Mouse (Mus musculus): ENCODE measurements around the gene Phf20. TPM values are rescaled to one million over a fixed set of nuclear protein-coding genes. Genes with fewer than 3 reads are reported as not detected.
A peak's percentile ranks its signal among the peaks of the same experiment; 100 is the strongest.

Gene Phf20
- polyA plus RNA-seq, 1 experiment from 2014 or later = 83.9 TPM

- H3K4me2 ChIP-seq (ENCODE audit: low read depth) = no peak overlapping the region
- H3K27ac ChIP-seq (ENCODE audit: low read depth, low read length) = no peak overlapping the region
- no peak overlapping the region for H3K4me3 ChIP-seq (ENCODE audit: low read depth, low read length)
- no peak for ATAC-seq (ENCODE audit: insufficient read depth, low FRiP score, low TSS enrichment)
- H3K27me3 ChIP-seq (ENCODE audit: control insufficient read depth, insufficient read depth, low read length) = no peaks in the 10 kb centered on the region
- WGBS = 79% methylated on average over 8 of the region's 8 CpGs
- H3K9me3 ChIP-seq (ENCODE audit: control insufficient read depth, low read length) = no peaks in the 10 kb centered on the region
- H3K9ac ChIP-seq (ENCODE audit: low read length) = no peak overlapping the region
- no peak for DNase-seq (ENCODE audit: low spot score)
- no peaks in the 10 kb centered on the region for H3K4me1 ChIP-seq (ENCODE audit: control insufficient read depth, insufficient read depth, low read length)
- no peaks in the 10 kb centered on the region for H3K36me3 ChIP-seq (ENCODE audit: control insufficient read depth, insufficient read depth, low read length)
Measured at GRCm38 (mm10) chr2:156352413-156353165, 156.3 kb downstream of the Phf20 start.

- H3K36me3 ChIP-seq (ENCODE audit: control insufficient read depth, insufficient read depth, low read length) = no peaks in the 10 kb centered on the region
- no peaks in the 10 kb centered on the region for H3K27me3 ChIP-seq (ENCODE audit: control insufficient read depth, insufficient read depth, low read length)
- no peak overlapping the region for H3K9ac ChIP-seq (ENCODE audit: low read length)
- no peak overlapping the region for H3K27ac ChIP-seq (ENCODE audit: low read depth, low read length)
- no peak overlapping the region for H3K4me2 ChIP-seq (ENCODE audit: low read depth)
- H3K4me1 ChIP-seq (ENCODE audit: control insufficient read depth, insufficient read depth, low read length) = no peaks in the 10 kb centered on the region
- H3K4me3 ChIP-seq (ENCODE audit: low read depth, low read length) = no peak overlapping the region
- peak; percentile 15 for DNase-seq (ENCODE audit: low spot score)
- H3K9me3 ChIP-seq (ENCODE audit: control insufficient read depth, low read length) = no peaks in the 10 kb centered on the region
- WGBS = 57% methylated on average over 7 of the region's 7 CpGs
- no peak for ATAC-seq (ENCODE audit: insufficient read depth, low FRiP score, low TSS enrichment)
Measured at GRCm38 (mm10) chr2:156353265-156353692, 157.0 kb downstream of the Phf20 start.

- H3K27ac ChIP-seq (ENCODE audit: low read depth, low read length) = no peak overlapping the region
- WGBS = 69% methylated on average over 7 of the region's 7 CpGs
- ATAC-seq (ENCODE audit: insufficient read depth, low FRiP score, low TSS enrichment) = no peak
Measured at GRCm38 (mm10) chr2:156356031-156356430, 159.8 kb downstream of the Phf20 start.

More at GRCm38 (mm10) chr2:156356031-156356430, 159.8 kb downstream of the Phf20 start:
- no peaks in the 10 kb centered on the region for H3K27me3 ChIP-seq (ENCODE audit: control insufficient read depth, insufficient read depth, low read length)
- no peaks in the 10 kb centered on the region for H3K36me3 ChIP-seq (ENCODE audit: control insufficient read depth, insufficient read depth, low read length)
- DNase-seq (ENCODE audit: low spot score) = no peak
- H3K9me3 ChIP-seq (ENCODE audit: control insufficient read depth, low read length) = no peaks in the 10 kb centered on the region
- no peak overlapping the region for H3K4me3 ChIP-seq (ENCODE audit: low read depth, low read length)
- H3K4me1 ChIP-seq (ENCODE audit: control insufficient read depth, insufficient read depth, low read length) = no peaks in the 10 kb centered on the region
- H3K4me2 ChIP-seq (ENCODE audit: low read depth) = no peak overlapping the region
- H3K9ac ChIP-seq (ENCODE audit: low read length) = no peak overlapping the region

Small RNAs within 50 kb of the gene (microRNA-seq; reads per million reads assigned to microRNA genes)
- not detected for gene Gm22759

Other genes starting within 250 kb of the Phf20 start
- 13.7 and 16.8 TPM in 2 replicates for gene Cep250, start 240.0 kb upstream of the Phf20 start, polyA plus RNA-seq (2014; fragmentation: Nextera tagmentation; extraction: Ambion mirVana)
- gene 6430550D23Rik, start 188.5 kb upstream of the Phf20 start, polyA plus RNA-seq (2014; fragmentation: Nextera tagmentation; extraction: Ambion mirVana) = 0.86 and 2.2 TPM in 2 replicates
- 224 and 226 TPM in 2 replicates for gene Ergic3, start 188.4 kb upstream of the Phf20 start, polyA plus RNA-seq (2014; fragmentation: Nextera tagmentation; extraction: Ambion mirVana)
- not detected in 2 replicates for gene Fer1l4, start 143.5 kb upstream of the Phf20 start, polyA plus RNA-seq (2014; fragmentation: Nextera tagmentation; extraction: Ambion mirVana)
- 4.7 and 5.5 TPM in 2 replicates for gene Spag4, start 131.3 kb upstream of the Phf20 start, polyA plus RNA-seq (2014; fragmentation: Nextera tagmentation; extraction: Ambion mirVana)
- gene Cpne1, start 84.5 kb upstream of the Phf20 start, polyA plus RNA-seq (2014; fragmentation: Nextera tagmentation; extraction: Ambion mirVana) = 42.7 and 53.7 TPM in 2 replicates
- 48.1 and 50.9 TPM in 2 replicates for gene Rbm12, start 84.5 kb upstream of the Phf20 start, polyA plus RNA-seq (2014; fragmentation: Nextera tagmentation; extraction: Ambion mirVana)
- gene Gm28036, start 69.4 kb upstream of the Phf20 start, polyA plus RNA-seq (2014; fragmentation: Nextera tagmentation; extraction: Ambion mirVana) = 23.2 and 28.5 TPM in 2 replicates
- gene Romo1, start 52.4 kb upstream of the Phf20 start, polyA plus RNA-seq (2014; fragmentation: Nextera tagmentation; extraction: Ambion mirVana) = 366 and 379 TPM in 2 replicates
- gene Nfs1, start 52.3 kb upstream of the Phf20 start, polyA plus RNA-seq (2014; fragmentation: Nextera tagmentation; extraction: Ambion mirVana) = 34.4 and 38.0 TPM in 2 replicates
- gene Rbm39, start 16.2 kb upstream of the Phf20 start, polyA plus RNA-seq (2014; fragmentation: Nextera tagmentation; extraction: Ambion mirVana) = 587 and 596 TPM in 2 replicates
- 3.1 and 3.2 TPM in 2 replicates for gene Cnbd2, start 115.8 kb downstream of the Phf20 start, polyA plus RNA-seq (2014; fragmentation: Nextera tagmentation; extraction: Ambion mirVana)
- gene Scand1, start 116.2 kb downstream of the Phf20 start, polyA plus RNA-seq (2014; fragmentation: Nextera tagmentation; extraction: Ambion mirVana) = 63.0 and 63.8 TPM in 2 replicates
- 3.9 and 4.4 TPM in 2 replicates for gene Epb41l1, start 224.4 kb downstream of the Phf20 start, polyA plus RNA-seq (2014; fragmentation: Nextera tagmentation; extraction: Ambion mirVana)

Measured in neural tube, embryonic 11.5 days (tissue).